Mouse (Mus musculus) left cerebral cortex, adult 2 months (tissue): ENCODE measurements at regions not wholly inside any gene's neighbourhood (a gene's known extent, or its start where the extent isn't known, plus 50 kb on each side); places are given as distances from the start of the nearest gene placed in this dataset.
A peak's percentile ranks its signal among the peaks of the same experiment; 100 is the strongest.

Experiments
- DNase-seq, 2 experiments: peaks; one replicate each; pipeline ENCODE4 v3.0.0; 2021 to 2022; ENCODE audit warnings: low spot score in 2 of 2, mixed read lengths in 1 of 2; ENCODE audit errors: extremely low spot score in 1 of 2
- H3K27ac ChIP-seq: fragments of 200-600 bp; 2 replicates; pipeline ENCODE4 v1.8.1; 2022
- H3K4me3 ChIP-seq: fragments of 200-600 bp; 2 replicates; pipeline ENCODE4 v1.8.1; 2022
- CTCF ChIP-seq: fragments of 200-600 bp; IDR thresholded peaks from 2 replicates; pipeline ENCODE4 v1.8.1; 2022; ENCODE audit warnings: antibody characterized with exemption, mild to moderate bottlenecking, moderate library complexity
- intact Hi-C: fragments of 180-260 bp; cut with DNase I; formaldehyde crosslinking; loops from one replicate; pipeline ENCODE4 v1.15.1; 2025

- H3K27ac ChIP-seq: no peak overlapping the region
- no peak for DNase-seq
- intact Hi-C loops: no loop called here
- TF ChIP-seq CTCF: no peak
- H3K4me3 ChIP-seq: no peak overlapping the region
These were observed 283.7 kb downstream of the Pten start for GRCm38 (mm10) chr19:33040991-33041390.

GRCm38 (mm10) chr19:33042760-33043159 lies 285.5 kb downstream of the Pten start:
- H3K4me3 ChIP-seq: no peak overlapping the region
- no peak for TF ChIP-seq CTCF
- H3K27ac ChIP-seq: no peak overlapping the region
- intact Hi-C loops: no loop called here
- DNase-seq: no peak

DNA sequence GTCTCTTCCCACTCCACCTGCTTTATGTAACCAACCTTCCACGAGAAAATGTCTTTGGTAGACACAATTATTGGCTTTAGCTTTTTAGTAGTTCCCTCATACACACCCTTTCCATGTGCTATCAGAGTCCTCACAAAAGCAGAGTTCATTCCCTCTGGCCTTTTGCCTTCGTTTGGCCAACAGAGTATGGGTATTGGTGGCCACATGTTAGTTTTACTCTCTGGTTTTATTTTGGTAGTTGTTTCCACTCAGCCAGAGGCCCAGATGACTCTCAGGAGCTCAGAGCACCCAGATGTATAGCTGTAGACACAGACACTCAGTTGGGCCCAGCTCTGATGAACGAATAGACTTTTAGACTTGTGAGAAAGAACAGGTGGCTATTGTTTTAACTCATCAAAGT lies 286.4 kb downstream of the Pten start:
- no peak overlapping the region for H3K4me3 ChIP-seq
- intact Hi-C loops: no loop called here
- H3K27ac ChIP-seq: no peak overlapping the region
- DNase-seq: no peak
- no peak for TF ChIP-seq CTCF

- Histone ChIP-seq H3K4me3 (no peak overlapping the region), H3K27ac (no peak overlapping the region)
- DNase-seq: no peak
- TF ChIP-seq CTCF: no peak
- intact Hi-C loops: no loop called here
These were observed 291.6 kb downstream of the Pten start for GRCm38 (mm10) chr19:33048754-33049442.

- H3K4me3 ChIP-seq: no peak overlapping the region
- intact Hi-C loops: no loop called here
- no peak for TF ChIP-seq CTCF
- H3K27ac ChIP-seq: no peak overlapping the region
- no peak for DNase-seq
These were observed 296.0 kb downstream of the Pten start for GRCm38 (mm10) chr19:33053199-33053867.

GRCm38 (mm10) chr19:33056372-33056791 lies 299.1 kb downstream of the Pten start:
- TF ChIP-seq CTCF: no peak
- Histone ChIP-seq H3K4me3 (no peak overlapping the region), H3K27ac (no peak overlapping the region)
- no peak for DNase-seq
- intact Hi-C loops: no loop called here

DNA sequence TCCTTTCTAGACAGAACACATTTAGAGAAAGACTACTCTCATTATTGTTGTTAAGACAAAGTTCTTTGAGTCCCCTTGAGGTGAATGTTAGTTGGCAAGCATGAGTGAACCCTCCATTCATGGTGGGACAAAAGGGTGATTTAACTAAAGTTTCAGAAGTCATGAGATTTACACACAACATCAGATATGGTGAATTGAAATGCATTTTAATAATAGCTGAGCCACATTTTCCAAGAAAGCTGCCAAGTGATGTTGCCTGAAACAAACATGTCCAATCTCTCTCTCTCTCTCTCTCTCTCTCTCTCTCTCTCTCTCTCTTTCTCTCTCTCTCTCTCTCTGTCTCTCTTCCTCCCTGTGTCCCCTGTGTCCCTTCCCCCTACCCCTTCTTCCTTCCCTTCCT lies 303.7 kb downstream of the Pten start:
- Histone ChIP-seq H3K27ac (no peak overlapping the region), H3K4me3 (no peak overlapping the region)
- intact Hi-C loops: no loop called here
- no peak for DNase-seq
- TF ChIP-seq CTCF: no peak

GRCm38 (mm10) chr19:33062165-33063058 lies 305.1 kb downstream of the Pten start:
- no peak overlapping the region for H3K4me3 ChIP-seq
- intact Hi-C loops: no loop called here
- H3K27ac ChIP-seq: no peak overlapping the region
- no peak for TF ChIP-seq CTCF
- DNase-seq: no peak

DNA sequence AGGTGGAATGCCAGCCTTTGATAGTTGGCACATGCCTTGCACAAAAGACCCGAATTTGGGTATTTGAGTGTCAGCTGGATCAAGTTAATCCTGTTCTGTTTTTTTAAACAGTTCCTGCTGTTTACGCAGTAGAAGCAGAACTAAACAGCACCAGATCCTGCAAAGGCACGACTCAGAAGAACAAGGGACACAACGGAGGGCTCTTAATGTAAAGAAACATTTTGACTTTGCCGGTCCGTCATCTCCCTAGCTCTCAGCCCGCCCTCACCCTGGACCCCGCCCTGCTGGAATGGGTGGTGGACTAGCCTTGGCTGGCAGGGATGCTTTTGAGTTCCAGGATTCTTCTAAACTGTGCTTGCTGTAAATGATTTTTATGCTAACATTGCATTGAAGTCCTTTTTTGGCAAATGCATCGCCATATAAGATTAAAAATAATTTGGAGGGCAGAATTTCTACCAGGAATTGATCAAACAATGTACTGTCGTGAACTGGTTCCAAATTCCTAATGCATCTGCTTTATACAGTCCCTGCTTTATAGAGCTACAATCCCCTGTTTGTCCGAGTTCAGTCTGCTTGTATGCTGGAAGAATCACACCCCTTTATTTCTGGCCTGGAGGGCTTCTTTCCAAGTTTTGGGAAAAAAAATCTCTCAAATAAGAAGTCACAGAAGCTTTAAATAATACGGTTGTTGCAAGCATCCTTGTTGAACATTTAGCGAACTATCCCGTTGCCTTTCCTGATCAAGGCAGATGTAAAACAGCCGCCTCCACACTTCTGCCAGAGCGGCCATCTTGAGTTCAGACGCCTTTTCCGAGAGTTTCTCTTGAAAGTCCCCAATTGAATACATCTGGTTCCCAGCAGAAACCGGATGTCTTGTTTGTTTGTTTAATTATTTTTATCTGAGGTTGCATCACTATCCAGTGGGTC lies 308.2 kb downstream of the Pten start:
- DNase-seq: no peak
- Histone ChIP-seq H3K4me3 (no peak overlapping the region), H3K27ac (peak overlapping the region; percentile 24; the same call in 1 of the 2 replicates)
- no peak for TF ChIP-seq CTCF
- intact Hi-C loops: no loop called here

- H3K4me3 ChIP-seq: no peak overlapping the region
- TF ChIP-seq CTCF: no peak
- DNase-seq: no peak
- H3K27ac ChIP-seq: no peak overlapping the region
- intact Hi-C loops: no loop called here
These were observed 311.2 kb downstream of the Pten start for GRCm38 (mm10) chr19:33068351-33068955.

DNA sequence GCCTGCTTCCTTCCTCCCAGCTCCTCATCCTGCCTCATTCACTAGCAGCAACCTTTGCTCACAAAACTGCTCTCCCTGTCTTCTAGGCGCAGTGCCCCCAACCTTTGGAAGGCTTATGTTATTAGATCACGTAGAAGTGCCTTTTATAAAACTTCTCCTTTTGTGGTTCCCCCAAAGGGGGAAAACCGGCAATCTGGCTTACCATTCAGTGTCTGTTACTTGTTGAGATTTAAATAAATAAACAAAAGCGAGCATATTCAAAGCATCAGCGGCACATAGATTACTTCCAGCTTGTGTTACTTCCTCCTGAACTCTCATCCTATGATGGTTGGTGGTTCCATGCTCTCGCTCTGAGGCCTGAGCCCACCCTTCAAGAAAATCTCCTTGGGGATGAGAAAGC lies 312.5 kb downstream of the Pten start:
- intact Hi-C loops: no loop called here
- TF ChIP-seq CTCF: no peak
- DNase-seq: no peak
- Histone ChIP-seq H3K4me3 (no peak overlapping the region), H3K27ac (no peak overlapping the region)
